Mouse (Mus musculus) megakaryocyte, embryonic 14.5 days (primary cell): ENCODE data around the gene Nubp2. TPM values are rescaled to one million over a fixed set of nuclear protein-coding genes. Genes with fewer than 3 reads are reported as not detected.

Experiments
- H3K27me3 ChIP-seq: replicated peaks from 2 replicates; pipeline ENCODE3; 2012; ENCODE audit warnings: inconsistent platforms
- H3K36me3 ChIP-seq: replicated peaks from 2 replicates; pipeline ENCODE3; 2012; ENCODE audit warnings: low read length, inconsistent platforms, mixed read lengths
- H3K4me1 ChIP-seq: 2 replicates; pipeline ENCODE4 v1.6.1; 2012; ENCODE audit warnings: inconsistent platforms
- H3K4me3 ChIP-seq: replicated peaks from 2 replicates; pipeline ENCODE3; 2012; ENCODE audit warnings: moderate library complexity, mild to moderate bottlenecking, inconsistent platforms
- H3K9me3 ChIP-seq: 2 replicates; pipeline ENCODE4 v1.6.1; 2012; ENCODE audit warnings: inconsistent platforms
- FLI1 ChIP-seq: IDR thresholded peaks from 2 replicates; pipeline ENCODE4 v1.6.1; 2012; ENCODE audit warnings: low read length, inconsistent platforms, mixed read lengths
- GATA1 ChIP-seq: IDR thresholded peaks from 3 replicates; pipeline ENCODE4 v1.6.1; 2012; ENCODE audit warnings: mixed read lengths, low read length, inconsistent platforms, borderline replicate concordance
- polyA plus RNA-seq: library from polyadenylated mRNA; stranded (reverse); fragments of >175 nt; gene quantifications from 2 replicates; pipeline ENCODE4 v1.2.3, GENCODE M21; 2012; ENCODE audit warnings: low replicate concordance; ENCODE audit not compliant: insufficient read depth

Nubp2 gene
- polyA plus RNA-seq, result 58.9 and 67.0 TPM in 2 replicates

GRCm38 (mm10) chr17:24886134-24886931 is at the start of gene Nubp2, which contains the start of gene Spsb3:
Nubp2 (minus strand) TSS chr17:24886349.
Spsb3 (plus strand) TSS chr17:24886643.
- Histone ChIP-seq H3K36me3 (peaks cover 71% of the 10 kb centered on the region), H3K27me3 (no peaks in the 10 kb centered on the region), H3K9me3 (no peaks in the 10 kb centered on the region), H3K4me1 (peaks cover 70% of the 10 kb centered on the region), H3K4me3 (peak within 1 kb of the TSS; percentile 99)
- TF ChIP-seq GATA1 (no peak), FLI1 (no peak)

GRCm38 (mm10) chr17:24935666-24936065 is 49.5 kb upstream of the Nubp2 start:
- Histone ChIP-seq H3K4me3 (peak overlapping the region; percentile 100), H3K27me3 (no peaks in the 10 kb centered on the region), H3K9me3 (no peaks in the 10 kb centered on the region), H3K36me3 (peaks cover 30% of the 10 kb centered on the region), H3K4me1 (peaks cover 32% of the 10 kb centered on the region)
- no peak for TF ChIP-seq FLI1
- TF ChIP-seq GATA1, result no peak

- Histone ChIP-seq H3K36me3 (peaks cover 27% of the 10 kb centered on the region), H3K9me3 (no peaks in the 10 kb centered on the region), H3K4me1 (peaks cover 37% of the 10 kb centered on the region), H3K27me3 (no peaks in the 10 kb centered on the region), H3K4me3 (peak overlapping the region; percentile 100)
- TF ChIP-seq GATA1 (no peak), FLI1 (no peak)
Observed at GRCm38 (mm10) chr17:24934926-24935325, 48.8 kb upstream of the Nubp2 start.

- Histone ChIP-seq H3K9me3 (no peaks in the 10 kb centered on the region), H3K4me1 (peaks cover 51% of the 10 kb centered on the region), H3K27me3 (no peaks in the 10 kb centered on the region), H3K36me3 (peaks cover 38% of the 10 kb centered on the region), H3K4me3 (no peak overlapping the region)
- no peak for TF ChIP-seq FLI1
- no peak for TF ChIP-seq GATA1
Observed at GRCm38 (mm10) chr17:24933163-24933562, 47.0 kb upstream of the Nubp2 start.

GRCm38 (mm10) chr17:24932431-24932830 is 46.3 kb upstream of the Nubp2 start:
- TF ChIP-seq FLI1, result no peak
- no peak for TF ChIP-seq GATA1
- no peak overlapping the region for H3K4me3 ChIP-seq
- H3K27me3 ChIP-seq, result no peaks in the 10 kb centered on the region
- peaks cover 51% of the 10 kb centered on the region for H3K4me1 ChIP-seq
- no peaks in the 10 kb centered on the region for H3K9me3 ChIP-seq
- peaks cover 45% of the 10 kb centered on the region for H3K36me3 ChIP-seq

- TF ChIP-seq GATA1 (no peak), FLI1 (no peak)
- Histone ChIP-seq H3K27me3 (no peaks in the 10 kb centered on the region), H3K9me3 (no peaks in the 10 kb centered on the region), H3K36me3 (peaks cover 71% of the 10 kb centered on the region), H3K4me3 (peak overlapping the region; percentile 18), H3K4me1 (peaks cover 38% of the 10 kb centered on the region)
Observed at GRCm38 (mm10) chr17:24929506-24929905, 43.4 kb upstream of the Nubp2 start.

- Histone ChIP-seq H3K36me3 (peaks cover 96% of the 10 kb centered on the region), H3K4me1 (peaks cover 4% of the 10 kb centered on the region; the same call in 1 of the 2 replicates), H3K9me3 (no peaks in the 10 kb centered on the region), H3K4me3 (no peak overlapping the region), H3K27me3 (no peaks in the 10 kb centered on the region)
- TF ChIP-seq FLI1 (no peak), GATA1 (no peak)
Observed at GRCm38 (mm10) chr17:24923246-24923645, 37.1 kb upstream of the Nubp2 start.

- Histone ChIP-seq H3K4me1 (peaks cover 68% of the 10 kb centered on the region), H3K9me3 (no peaks in the 10 kb centered on the region), H3K36me3 (peaks cover 99% of the 10 kb centered on the region), H3K27me3 (no peaks in the 10 kb centered on the region), H3K4me3 (peak overlapping the region; percentile 81)
- no peak for TF ChIP-seq FLI1
- TF ChIP-seq GATA1, result no peak; the same call in 2 of the 3 replicates
Observed at GRCm38 (mm10) chr17:24913984-24914383, 27.8 kb upstream of the Nubp2 start.

- Histone ChIP-seq H3K4me1 (peaks cover 46% of the 10 kb centered on the region), H3K9me3 (no peaks in the 10 kb centered on the region)
- TF ChIP-seq GATA1 (no peak), FLI1 (no peak)
Observed at GRCm38 (mm10) chr17:24907591-24907990, 21.4 kb upstream of the Nubp2 start.

GRCm38 (mm10) chr17:24903767-24904166 is 17.6 kb upstream of the Nubp2 start:
- Histone ChIP-seq H3K9me3 (no peaks in the 10 kb centered on the region), H3K36me3 (peaks cover 100% of the 10 kb centered on the region), H3K27me3 (no peaks in the 10 kb centered on the region), H3K4me1 (peaks cover 35% of the 10 kb centered on the region), H3K4me3 (no peak overlapping the region)
- TF ChIP-seq FLI1 (no peak), GATA1 (no peak)

More at GRCm38 (mm10) chr17:24907591-24907990, 21.4 kb upstream of the Nubp2 start:
- Histone ChIP-seq H3K27me3 (no peaks in the 10 kb centered on the region), H3K4me3 (no peak overlapping the region), H3K36me3 (peaks cover 100% of the 10 kb centered on the region)
